Mouse (Mus musculus) forebrain, postnatal 0 days (tissue): ENCODE measurements around the gene Marco. TPM values are rescaled to one million over a fixed set of nuclear protein-coding genes. Genes with fewer than 3 reads are reported as not detected.

ENCODE experiments used
- ATAC-seq: fragments of 200-750 bp; cut with Nextera tagmentation; 2 replicates; pipeline ENCODE4 v1.8.0; 2017; ENCODE audit warnings: mild to moderate bottlenecking, moderate library complexity
- DNase-seq: peaks from one replicate; pipeline ENCODE4 v3.0.0-alpha.2; 2015
- H3K27ac ChIP-seq: fragments of 300-500 bp; sonication (generic); 2 replicates; pipeline ENCODE4 v1.5.1; 2014; ENCODE audit warnings: low read depth, mild to moderate bottlenecking, antibody characterized with exemption, low read length, moderate library complexity, mixed read lengths
- H3K27me3 ChIP-seq: fragments of 300-500 bp; sonication (generic); 2 replicates; pipeline ENCODE4 v1.6.1; 2014; ENCODE audit warnings: mild to moderate bottlenecking, low read length, mixed read lengths; ENCODE audit not compliant: insufficient read depth
- H3K36me3 ChIP-seq: fragments of 300-500 bp; sonication (generic); 2 replicates; pipeline ENCODE4 v1.6.1; 2014; ENCODE audit warnings: mild to moderate bottlenecking, moderate library complexity; ENCODE audit not compliant: insufficient read depth
- H3K4me1 ChIP-seq: fragments of 300-500 bp; sonication (generic); 2 replicates; pipeline ENCODE4 v1.6.1; 2014; ENCODE audit warnings: antibody characterized with exemption; ENCODE audit not compliant: insufficient read depth
- H3K4me2 ChIP-seq: fragments of 300-500 bp; sonication (generic); 2 replicates; pipeline ENCODE4 v1.6.1; 2014; ENCODE audit warnings: low read depth, mild to moderate bottlenecking, moderate library complexity
- H3K4me3 ChIP-seq: fragments of 300-500 bp; sonication (generic); 2 replicates; pipeline ENCODE4 v1.5.1; 2014; ENCODE audit warnings: low read depth, low read length, mixed read lengths
- H3K9ac ChIP-seq: fragments of 300-500 bp; sonication (generic); 2 replicates; pipeline ENCODE4 v1.6.1; 2014; ENCODE audit warnings: mild to moderate bottlenecking
- H3K9me3 ChIP-seq: fragments of 300-500 bp; sonication (generic); 2 replicates; pipeline ENCODE4 v1.6.1; 2016; ENCODE audit warnings: low read length
- CTCF ChIP-seq: sonication (generic); IDR thresholded peaks from 2 replicates; pipeline ENCODE4 v1.5.1; 2016; ENCODE audit warnings: antibody characterized with exemption, control low read depth, low read depth
- WGBS: fragments of 180-500 bp; shearing (Covaris S2); extraction: QIAGEN DNeasy Blood & Tissue Kit; methylation state at CpG from one replicate; pipeline ENCODE4 v1.1.7; 2014; 5-methylcytosine and 5-hydroxymethylcytosine counted together
- polyA plus RNA-seq: library from polyadenylated mRNA; unstranded; fragments of >200 nt; fragmentation: Nextera tagmentation; extraction: Ambion mirVana; gene quantifications from 2 replicates; pipeline ENCODE4 v1.2.1, GENCODE M21; 2015
- total RNA-seq: library from RNA; depleted of rRNA; stranded (reverse); fragments of >200 nt; gene quantifications from 2 replicates; pipeline ENCODE4 v1.2.3, GENCODE M21; 2014

Marco gene
- total and polyA plus RNA-seq, 2 experiments from 2014 or later, result not detected

DNA sequence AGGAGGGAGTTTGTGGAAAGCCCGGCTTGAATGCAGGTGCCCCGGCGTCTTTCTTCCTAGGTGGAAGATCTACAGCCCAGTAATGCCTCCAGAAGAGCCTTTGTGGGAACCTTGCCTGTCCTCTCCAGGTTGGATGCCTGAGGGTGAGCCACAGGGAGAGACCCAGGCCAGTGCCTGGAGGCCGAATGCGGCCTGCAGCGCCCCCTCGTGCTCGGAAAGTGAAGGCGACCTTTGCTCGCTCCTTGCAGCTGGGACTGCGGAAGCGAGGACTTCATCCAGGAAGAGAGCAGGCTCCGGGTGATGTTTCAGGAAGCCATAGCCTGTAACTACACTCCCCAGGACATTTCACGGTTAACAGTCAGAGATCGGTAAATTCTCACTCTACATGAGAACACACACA lies 35.9 kb downstream of the Marco start:
- TF ChIP-seq CTCF, result peak; percentile 67
- Histone ChIP-seq H3K36me3 (no peaks in the 10 kb centered on the region), H3K9ac (no peak overlapping the region), H3K4me3 (no peak overlapping the region), H3K27me3 (no peaks in the 10 kb centered on the region), H3K4me2 (no peak overlapping the region), H3K9me3 (no peaks in the 10 kb centered on the region), H3K4me1 (no peaks in the 10 kb centered on the region), H3K27ac (no peak overlapping the region)
- WGBS, result 16% methylated on average over 15 of the region's 15 CpGs
- peak; percentile 39 for DNase-seq
- ATAC-seq, result no peak

DNA sequence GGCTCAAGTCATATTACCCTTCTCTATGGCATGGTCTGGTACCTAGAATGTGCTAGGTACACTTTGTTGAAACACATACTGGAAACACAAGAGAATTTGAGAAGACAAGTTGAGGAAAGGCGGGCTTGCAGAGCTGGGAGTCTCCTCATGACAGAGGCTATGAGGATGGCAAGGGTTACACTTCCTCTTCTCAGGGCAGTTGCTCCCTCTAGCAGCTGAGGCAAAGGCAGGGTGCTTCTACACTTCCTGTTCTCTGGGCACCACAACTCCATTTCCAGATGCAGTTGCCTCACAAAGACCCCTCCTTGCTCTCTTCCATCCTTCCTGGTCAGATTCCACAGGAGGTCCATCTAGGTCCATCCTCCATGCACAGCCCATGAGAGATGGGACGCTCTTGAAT lies 37.5 kb downstream of the Marco start:
- Histone ChIP-seq H3K4me1 (no peaks in the 10 kb centered on the region), H3K36me3 (no peaks in the 10 kb centered on the region), H3K27ac (no peak overlapping the region), H3K4me3 (no peak overlapping the region), H3K9ac (no peak overlapping the region), H3K27me3 (no peaks in the 10 kb centered on the region), H3K9me3 (no peaks in the 10 kb centered on the region), H3K4me2 (no peak overlapping the region)
- no peak for TF ChIP-seq CTCF
- 94% methylated on average over 2 of the region's 2 CpGs for WGBS
- DNase-seq (no peak), ATAC-seq (no peak)

DNA sequence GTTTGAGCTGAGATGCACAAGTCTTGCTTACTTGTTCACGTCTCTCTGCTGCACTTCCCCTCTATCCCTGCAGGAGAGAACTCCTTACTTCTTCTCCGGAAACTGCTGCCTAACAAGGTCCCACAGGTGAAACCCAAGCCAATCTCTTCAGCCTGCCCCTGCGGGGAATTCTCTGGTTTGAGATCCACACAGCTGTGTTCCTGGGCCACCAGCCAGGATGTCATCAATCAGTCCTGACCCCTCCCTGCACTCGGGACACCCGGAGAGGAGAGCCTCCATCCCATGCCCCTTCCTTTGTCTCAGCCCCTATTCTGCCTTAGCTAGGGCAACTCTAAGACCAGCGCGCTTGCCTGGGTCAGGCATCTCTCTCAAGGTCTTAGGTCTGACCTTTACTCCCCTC lies 38.1 kb downstream of the Marco start:
- Histone ChIP-seq H3K4me1 (no peaks in the 10 kb centered on the region), H3K27ac (no peak overlapping the region), H3K36me3 (no peaks in the 10 kb centered on the region), H3K9ac (no peak overlapping the region), H3K4me3 (no peak overlapping the region), H3K4me2 (no peak overlapping the region), H3K27me3 (no peaks in the 10 kb centered on the region), H3K9me3 (no peaks in the 10 kb centered on the region)
- 28% methylated on average over 7 of the region's 7 CpGs for WGBS
- DNase-seq, result no peak
- ATAC-seq, result no peak
- no peak for TF ChIP-seq CTCF

- Histone ChIP-seq H3K27me3 (no peaks in the 10 kb centered on the region), H3K27ac (no peak overlapping the region), H3K9ac (no peak overlapping the region), H3K4me2 (no peak overlapping the region), H3K4me1 (no peaks in the 10 kb centered on the region), H3K4me3 (no peak overlapping the region), H3K36me3 (no peaks in the 10 kb centered on the region), H3K9me3 (no peaks in the 10 kb centered on the region)
- TF ChIP-seq CTCF, result no peak
- 40% methylated on average over 6 of the region's 6 CpGs for WGBS
- no peak for ATAC-seq
- DNase-seq, result no peak
Measured at GRCm38 (mm10) chr1:120459032-120459431, 45.8 kb downstream of the Marco start.

DNA sequence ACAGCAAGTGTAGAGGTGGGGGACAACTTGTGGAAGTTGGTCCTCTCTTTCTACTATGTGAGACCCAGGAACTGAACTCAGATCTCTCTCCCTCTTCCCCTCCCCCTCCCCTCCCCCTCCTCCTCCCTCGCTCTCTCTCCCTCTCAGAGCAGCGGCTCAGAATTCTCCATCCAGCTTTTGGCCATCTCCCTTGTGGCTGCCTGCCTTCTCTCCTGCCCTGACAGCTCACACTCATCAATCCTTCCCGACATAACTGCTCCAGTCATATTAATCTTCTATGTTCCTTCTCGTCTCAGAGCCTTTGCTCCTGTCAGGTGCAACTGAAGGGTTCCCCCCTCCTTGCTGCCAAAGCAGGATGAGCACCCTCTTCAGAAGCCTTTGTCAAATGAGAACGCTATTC lies 46.3 kb downstream of the Marco start:
- 39% methylated on average over 5 of the region's 5 CpGs for WGBS
- H3K27me3 ChIP-seq, result no peaks in the 10 kb centered on the region
- DNase-seq, result no peak
- no peak overlapping the region for H3K4me3 ChIP-seq
- H3K4me2 ChIP-seq, result no peak overlapping the region
- no peak overlapping the region for H3K9ac ChIP-seq
- ATAC-seq, result no peak
- no peaks in the 10 kb centered on the region for H3K36me3 ChIP-seq
- no peaks in the 10 kb centered on the region for H3K4me1 ChIP-seq
- no peak for TF ChIP-seq CTCF
- no peaks in the 10 kb centered on the region for H3K9me3 ChIP-seq
- no peak overlapping the region for H3K27ac ChIP-seq

DNA sequence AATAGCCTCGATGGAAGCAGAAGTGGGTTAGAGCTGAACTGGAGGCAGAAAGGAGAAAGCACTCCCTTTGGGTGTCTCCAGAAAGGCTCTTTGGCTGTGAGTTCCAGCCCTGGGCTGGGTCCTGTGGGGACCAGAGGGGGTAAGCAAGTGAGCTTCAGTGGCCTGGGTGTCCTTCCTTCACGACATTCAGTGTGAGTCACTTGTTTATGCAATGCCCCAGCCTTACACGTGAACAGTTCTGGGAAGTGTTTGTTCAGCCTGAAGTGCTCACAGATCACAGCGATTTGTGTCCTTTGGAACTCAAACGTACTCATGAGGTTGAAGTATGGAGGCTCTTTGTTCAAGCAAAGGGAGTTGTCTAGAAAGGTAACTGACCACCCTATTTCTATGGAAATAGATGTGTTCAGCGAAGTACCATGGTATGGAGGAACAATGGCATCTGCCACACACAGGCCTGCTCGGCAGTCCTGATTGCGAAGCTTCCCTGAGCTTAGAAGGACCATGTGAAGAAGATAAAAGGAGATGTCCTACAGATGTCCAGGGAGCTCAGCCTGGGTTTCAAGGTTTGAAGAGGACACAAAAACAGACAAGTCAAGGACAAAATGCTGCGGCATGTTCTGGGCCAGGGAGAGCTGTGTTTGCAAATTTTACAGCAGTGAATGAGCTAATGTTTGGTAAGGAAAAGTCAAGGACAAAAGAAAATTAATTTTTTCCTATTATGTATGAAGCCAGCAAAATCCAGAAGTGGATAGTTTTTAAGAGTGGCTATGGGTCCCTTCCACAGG lies 53.1 kb downstream of the Marco start:
- no peaks in the 10 kb centered on the region for H3K4me1 ChIP-seq
- no peak overlapping the region for H3K27ac ChIP-seq
- no peaks in the 10 kb centered on the region for H3K9me3 ChIP-seq
- no peak for ATAC-seq
- no peak overlapping the region for H3K4me2 ChIP-seq
- no peak overlapping the region for H3K9ac ChIP-seq
- no peaks in the 10 kb centered on the region for H3K27me3 ChIP-seq
- DNase-seq, result no peak
- no peaks in the 10 kb centered on the region for H3K36me3 ChIP-seq
- 88% methylated on average over 9 of the region's 9 CpGs for WGBS
- H3K4me3 ChIP-seq, result no peak overlapping the region
- TF ChIP-seq CTCF, result no peak

GRCm38 (mm10) chr1:120449662-120450061 lies 55.2 kb downstream of the Marco start:
- no peak for DNase-seq
- no peak overlapping the region for H3K4me2 ChIP-seq
- H3K27me3 ChIP-seq, result no peaks in the 10 kb centered on the region
- no peaks in the 10 kb centered on the region for H3K4me1 ChIP-seq
- H3K9ac ChIP-seq, result no peak overlapping the region
- ATAC-seq, result no peak
- TF ChIP-seq CTCF, result no peak
- no peak overlapping the region for H3K27ac ChIP-seq
- no peaks in the 10 kb centered on the region for H3K36me3 ChIP-seq
- 0 out of 2 replicates have a peak, but pooled peaks cover 3% of the 10 kb centered on the region for H3K9me3 ChIP-seq
- no peak overlapping the region for H3K4me3 ChIP-seq
- WGBS, result 79% methylated on average over 2 of the region's 2 CpGs
